Mouse (Mus musculus) ovary, adult 10 weeks (tissue): ENCODE results near the gene Sbf2. TPM values are rescaled to one million over a fixed set of nuclear protein-coding genes. Genes with fewer than 3 reads are reported as not detected.

ENCODE experiments used
- polyA plus RNA-seq: library from polyadenylated mRNA; stranded (reverse); fragments of 350-450 nt; fragmentation: Illumina TruSeq; extraction: RNeasy Lipid Tissue Mini Kit (QIAGEN cat#74804); gene quantifications from one replicate; pipeline ENCODE4 v1.2.3, GENCODE M21; 2014

Sbf2 gene
- 196 TPM for polyA plus RNA-seq

DNA sequence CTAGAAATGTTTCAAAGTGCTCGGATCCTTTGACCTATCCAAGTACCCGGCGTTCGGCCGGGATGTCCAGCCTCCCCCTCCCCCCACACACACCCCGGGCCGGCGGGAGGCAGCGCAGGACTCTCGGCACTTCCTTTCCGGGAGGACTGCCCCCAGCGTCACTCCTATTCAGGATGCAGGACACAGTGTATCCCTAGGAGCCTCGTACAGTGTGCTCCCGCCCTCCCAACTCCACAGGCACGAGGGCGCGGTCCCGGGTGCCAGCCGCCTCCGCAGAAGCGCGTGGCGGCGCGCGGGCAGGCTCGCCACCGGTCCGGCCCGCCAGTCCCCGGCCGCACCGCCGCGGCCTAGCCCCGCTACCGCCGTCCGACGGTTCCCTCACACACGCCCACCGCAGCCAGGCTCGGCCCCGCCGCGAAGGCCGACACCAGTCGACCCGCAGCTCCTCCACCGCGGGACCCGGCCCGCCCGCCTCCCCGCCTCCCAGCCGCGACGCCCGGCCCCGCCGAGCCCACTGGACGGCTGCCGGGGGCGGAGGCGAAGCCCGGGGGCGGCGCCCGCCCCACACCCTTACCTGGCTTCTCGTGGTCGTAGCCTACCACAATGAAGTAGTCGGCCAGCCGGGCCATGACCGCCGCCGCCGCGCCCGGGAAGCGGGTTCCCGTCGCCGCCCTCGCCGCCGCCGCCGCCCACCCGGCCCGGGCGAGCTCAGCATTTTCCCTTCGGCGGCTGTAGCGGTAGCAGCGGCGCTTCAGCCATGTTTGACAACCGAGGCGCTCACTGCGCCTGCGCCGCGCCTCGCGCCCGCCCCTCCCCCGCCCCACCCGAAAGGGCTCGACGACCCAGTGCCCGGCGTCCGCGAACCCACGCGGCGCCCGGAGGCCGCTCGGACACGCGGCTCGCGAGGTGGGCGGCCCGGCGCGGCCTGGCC is at the start of gene Sbf2:
Gene Sbf2, minus strand, starts transcription at position 790 of the 931 bp plus-strand sequence.

DNA sequence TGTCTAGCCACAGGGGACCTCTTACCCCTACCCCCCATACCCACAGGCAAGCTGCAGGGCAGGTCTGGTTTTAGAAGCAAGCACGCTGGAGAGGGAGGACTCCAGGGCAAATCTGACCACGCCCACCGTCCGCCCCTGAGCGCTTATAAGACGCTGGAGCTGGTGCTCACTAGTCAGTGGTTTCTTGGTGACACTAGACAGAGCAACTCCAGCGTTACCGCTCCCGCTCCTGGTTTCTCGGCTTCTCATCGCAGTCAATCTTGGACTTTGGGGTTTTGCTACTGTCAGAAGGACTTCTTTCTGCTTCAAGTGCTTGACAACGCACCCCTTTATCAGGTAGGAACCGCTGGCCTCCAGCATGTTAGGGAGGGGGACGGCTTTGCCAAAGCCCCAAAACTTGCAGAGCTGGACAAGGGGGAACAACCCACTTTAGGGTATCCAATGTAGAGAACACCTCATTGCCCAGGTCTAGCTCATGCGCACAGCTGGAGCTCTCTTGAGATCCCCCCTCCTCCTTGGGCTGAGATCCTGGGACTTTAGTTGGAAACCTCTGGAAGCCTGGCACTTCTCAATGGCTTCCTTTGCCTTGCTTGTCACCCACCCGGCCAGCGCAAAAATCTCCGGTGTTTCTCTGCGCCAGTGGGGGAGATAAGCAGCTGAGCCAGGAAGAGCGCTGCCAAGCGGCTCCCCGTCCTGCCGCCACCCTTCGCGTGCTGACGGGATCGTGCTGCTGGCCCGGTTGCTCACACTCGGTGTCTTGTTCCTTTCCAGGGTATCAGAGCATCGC is 13.0 kb upstream of the Sbf2 start, which contains the start of gene Adm:
Gene Adm, plus strand, starts transcription at position 176 of the 787 bp plus-strand sequence.

Other genes with a start within 250 kb of the Sbf2 start
- gene Adm, start 12.7 kb upstream of the Sbf2 start, polyA plus RNA-seq, result 7.8 TPM
- 33.7 TPM for gene Ampd3, start 153.3 kb upstream of the Sbf2 start, polyA plus RNA-seq
- gene Rnf141, start 229.5 kb upstream of the Sbf2 start, polyA plus RNA-seq, result 99.2 TPM
- 34.3 TPM for gene Lyve1, start 248.3 kb upstream of the Sbf2 start, polyA plus RNA-seq